Mouse (Mus musculus) urinary bladder, postnatal 4 days (tissue): Measurements from ENCODE around the gene Brd4.

Experiments
- DNase-seq, 2 experiments: peaks; one replicate each; pipeline ENCODE4 v3.0.0; 2021 to 2022; ENCODE audit warnings: low spot score in 2 of 2

Gene Brd4

DNA sequence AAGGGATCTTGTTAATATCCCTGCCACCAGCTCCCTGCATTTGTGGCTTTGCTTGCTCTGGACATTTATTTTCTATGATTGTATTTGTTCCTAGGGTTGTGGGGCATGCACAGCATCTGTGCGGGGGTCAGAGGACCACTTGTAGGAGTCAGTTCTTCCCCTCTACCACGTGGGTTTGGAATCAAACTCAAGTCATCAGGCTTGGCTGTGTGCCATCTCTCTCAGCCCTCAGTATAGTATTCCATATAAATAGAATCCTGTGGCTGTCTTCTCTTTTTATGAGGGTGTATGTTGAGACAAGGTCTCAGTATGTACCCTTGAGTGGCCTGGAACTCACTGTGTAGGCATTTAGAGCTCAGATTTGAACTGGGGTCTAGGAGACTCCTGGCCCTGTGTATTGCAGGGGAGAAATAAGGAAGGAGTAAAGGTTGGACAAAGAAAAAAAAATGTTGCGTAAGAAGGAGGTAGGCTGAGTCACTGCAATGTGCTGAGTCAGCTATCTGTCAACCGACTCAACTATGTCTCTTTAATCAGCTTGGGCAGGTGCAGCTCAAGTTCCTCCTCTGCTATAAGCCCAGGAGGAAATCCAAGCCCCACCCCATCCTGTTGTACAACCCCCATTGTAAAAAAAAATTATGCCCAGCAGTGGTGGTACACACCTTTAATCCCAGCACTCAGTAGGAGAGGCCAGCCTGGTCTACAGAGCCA lies 114.8 kb downstream of the Brd4 start:
- DNase-seq, result no peak

- peak; percentile 68 to 72 for DNase-seq
Observed at GRCm38 (mm10) chr17:32166687-32167086, 117.8 kb downstream of the Brd4 start, which contains the start of gene Notch3. Notch3 (minus strand) TSS chr17:32166852.

DNA sequence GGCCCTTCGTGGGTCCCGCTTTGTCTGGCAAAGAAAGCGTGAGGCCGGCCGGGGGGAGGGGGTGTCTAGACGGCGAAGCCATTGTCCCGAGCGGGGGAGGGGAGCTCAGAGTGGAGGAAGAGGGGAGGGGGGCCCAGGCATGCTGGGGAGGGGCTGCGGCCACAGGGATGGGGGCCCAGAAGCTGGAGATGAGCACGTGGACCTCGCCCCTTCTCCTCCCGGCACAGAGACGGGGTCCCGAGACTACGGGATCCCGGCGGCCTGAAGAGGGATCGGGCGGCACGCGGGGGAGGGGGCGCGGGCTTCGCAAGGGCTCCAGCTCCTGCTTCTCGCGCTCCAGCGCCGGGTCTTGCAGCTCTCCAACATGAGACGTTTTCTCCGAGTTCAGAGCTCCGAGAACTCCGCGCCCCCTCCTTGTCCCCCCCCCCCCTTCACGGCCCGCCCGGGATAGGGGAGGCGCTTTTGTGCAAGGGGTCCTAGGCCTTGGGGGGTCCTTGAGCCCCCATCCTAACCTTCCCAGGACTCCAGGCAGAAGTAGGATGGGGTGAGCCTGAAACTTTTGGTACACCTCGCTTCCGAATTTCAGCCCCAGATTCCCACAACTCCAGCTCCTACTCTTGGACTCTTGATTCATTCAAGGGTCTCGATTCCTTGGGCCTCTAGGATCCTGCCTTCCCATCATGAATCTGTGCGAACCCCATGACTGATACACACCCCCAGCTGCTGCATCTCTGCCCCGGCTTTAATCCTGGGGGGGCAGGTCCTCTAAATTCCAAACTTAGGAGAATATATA lies 118.5 kb downstream of the Brd4 start:
- DNase-seq, result peak; percentile 62 to 78

DNA sequence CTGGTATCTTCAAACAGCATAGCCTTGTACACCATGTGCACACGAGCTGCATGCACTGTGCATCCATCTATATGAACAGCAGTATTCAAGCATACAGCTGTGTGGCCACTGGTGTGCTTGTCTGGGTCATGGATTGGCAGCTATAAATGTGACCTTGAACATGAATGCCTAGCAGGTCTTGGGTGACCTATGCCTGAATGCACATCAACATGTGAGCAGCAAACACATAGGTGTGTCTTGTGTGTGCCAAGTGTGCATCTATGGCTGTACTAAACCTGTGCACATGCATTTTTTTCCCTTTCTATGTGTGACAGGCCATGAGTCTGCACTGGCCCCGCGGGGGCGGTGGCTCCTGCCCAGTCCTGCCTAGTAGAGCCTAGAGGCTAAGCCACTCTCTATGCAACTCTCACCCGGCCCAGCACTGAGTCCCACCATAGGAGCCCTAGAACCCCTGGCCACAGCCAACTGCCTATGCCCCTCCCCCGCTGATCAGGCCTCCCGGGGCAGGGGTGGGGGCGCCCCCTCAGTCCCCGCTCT lies 119.2 kb downstream of the Brd4 start:
- DNase-seq, result no peak

DNA sequence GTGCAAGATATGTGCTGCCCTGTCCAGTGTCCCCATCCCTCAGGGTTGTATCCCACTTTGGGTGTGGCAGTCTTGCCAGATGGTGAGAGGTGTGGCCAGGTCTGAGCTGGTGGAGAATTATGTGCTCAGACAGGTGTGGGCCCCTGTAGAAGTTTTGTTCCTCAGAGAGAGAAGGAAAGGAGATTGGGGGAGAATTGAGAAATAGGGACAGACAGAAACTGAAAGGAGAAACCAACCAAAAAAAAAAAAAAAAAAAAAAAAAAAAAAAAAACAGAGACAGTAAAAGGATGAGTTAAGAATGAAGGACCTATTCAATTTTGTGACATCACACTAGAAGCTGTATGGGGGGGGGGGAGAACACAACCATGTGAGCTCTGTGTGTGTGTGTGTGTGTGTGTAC lies 119.7 kb downstream of the Brd4 start:
- DNase-seq, result no peak

- DNase-seq, result no peak
Observed at GRCm38 (mm10) chr17:32163910-32164650, 120.4 kb downstream of the Brd4 start.

DNA sequence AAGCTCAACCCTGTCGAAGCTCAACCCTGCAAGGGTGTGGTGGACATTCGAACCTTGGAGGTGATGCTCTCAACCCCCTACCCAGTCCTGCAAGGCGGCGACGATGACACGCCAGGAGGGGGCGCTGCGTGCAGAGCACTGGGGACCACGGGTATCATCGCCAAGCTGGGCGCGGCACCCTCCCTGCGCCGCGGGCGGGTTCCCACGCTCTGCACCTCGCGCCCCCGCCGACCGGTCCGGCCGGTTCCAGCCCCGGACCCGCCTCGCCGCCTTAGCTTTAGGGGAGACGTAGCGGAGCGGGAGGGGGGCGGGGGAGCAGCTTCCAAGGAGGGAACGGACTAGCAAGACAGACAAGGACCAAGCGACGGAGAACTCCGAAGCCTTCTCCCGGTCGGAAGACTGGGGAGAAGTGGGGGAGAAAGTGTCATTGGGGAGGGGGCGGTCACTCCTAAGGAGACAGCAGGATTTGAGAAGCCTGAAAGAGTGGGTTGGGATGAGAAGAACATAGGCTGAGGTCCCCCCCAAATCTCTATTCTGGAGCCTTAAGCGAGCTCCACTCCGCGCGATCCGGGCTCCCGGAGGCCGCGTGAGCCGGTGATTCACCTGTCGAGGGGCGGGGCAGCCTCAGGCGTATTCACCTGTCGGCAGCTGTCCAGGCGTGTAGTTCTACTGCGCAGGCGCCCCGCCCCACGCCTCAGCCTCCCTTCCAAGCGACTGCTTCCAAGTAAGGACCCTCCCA lies 122.2 kb downstream of the Brd4 start:
- DNase-seq, result peak; percentile 76 to 87

DNA sequence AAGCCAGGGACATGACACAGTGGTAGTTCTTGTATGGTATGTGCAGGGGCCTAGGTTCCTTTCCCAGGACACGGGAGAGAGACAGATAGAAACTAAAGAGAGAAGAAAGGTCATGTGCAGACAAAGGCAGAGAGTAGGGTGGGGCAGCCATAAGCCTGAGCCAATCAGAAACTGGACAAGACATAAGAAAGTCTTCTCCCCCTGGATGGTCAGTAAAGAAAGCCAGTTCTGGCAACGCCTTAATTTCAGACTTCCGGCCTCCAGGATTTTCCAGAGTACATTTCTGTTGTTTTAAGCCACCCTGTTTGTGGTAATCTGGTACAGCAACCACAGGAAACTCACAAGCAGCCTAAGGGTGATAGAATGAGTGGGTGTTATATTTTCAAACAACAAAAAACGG lies 123.6 kb downstream of the Brd4 start:
- no peak for DNase-seq

- no peak for DNase-seq
Observed at GRCm38 (mm10) chr17:32158841-32159240, 125.7 kb downstream of the Brd4 start.

- DNase-seq, result no peak
Observed at GRCm38 (mm10) chr17:32146718-32147117, 137.8 kb downstream of the Brd4 start.
